Mouse (Mus musculus) liver, embryonic 18 days (tissue): ENCODE measurements around the gene Synrg. TPM values are rescaled to one million over a fixed set of nuclear protein-coding genes. Genes with fewer than 3 reads are reported as not detected.

Source experiments
- polyA plus RNA-seq: library from polyadenylated mRNA; depleted of rRNA; stranded (reverse); fragments of >200 nt; gene quantifications from 2 replicates; pipeline ENCODE4 v1.2.3, GENCODE M21; 2012; rRNA removed

Gene Synrg
- polyA plus RNA-seq = 3.2 and 3.6 TPM in 2 replicates

GRCm38 (mm10) chr11:83963991-83964921 is at the start of gene Synrg:
TSS of gene Synrg (plus strand) at chr11:83964428.

GRCm38 (mm10) chr11:83941950-83942840 is 22.0 kb upstream of the Synrg start, which contains the start of gene Ddx52:
TSS of gene Ddx52 (plus strand) at chr11:83942062.

GRCm38 (mm10) chr11:84069034-84069370 is 104.8 kb downstream of the Synrg start, which contains the start of gene Dusp14:
TSS of gene Dusp14 (minus strand) at chr11:84069261.

Other genes starting within 250 kb of the Synrg start
- gene Wfdc21, start 217.5 kb upstream of the Synrg start, polyA plus RNA-seq = 81.8 and 118 TPM in 2 replicates
- 5.3 and 6.2 TPM in 2 replicates for gene Heatr6, start 210.7 kb upstream of the Synrg start, polyA plus RNA-seq
- 6.7 and 8.4 TPM in 2 replicates for gene Hnf1b, start 114.4 kb upstream of the Synrg start, polyA plus RNA-seq
- 6.8 and 6.9 TPM in 2 replicates for gene Ddx52, start 22.4 kb upstream of the Synrg start, polyA plus RNA-seq
- 1.7 and 2.2 TPM in 2 replicates for gene Dusp14, start 104.8 kb downstream of the Synrg start, polyA plus RNA-seq
- gene Tada2a, start 165.2 kb downstream of the Synrg start, polyA plus RNA-seq = 8.5 and 8.8 TPM in 2 replicates
- 8.6 and 8.7 TPM in 2 replicates for gene Acaca, start 165.2 kb downstream of the Synrg start, polyA plus RNA-seq
- gene Gm11437, start 203.0 kb downstream of the Synrg start, polyA plus RNA-seq = 0.14 TPM in 1 of 2 replicates, not detected in the other